Mouse (Mus musculus) ES-E14 (cell line): ENCODE data around the gene Gm6588.

Experiments
- MAFK ChIP-seq: IDR thresholded peaks from 2 replicates; pipeline ENCODE4 v1.6.1; 2014; ENCODE audit warnings: mild to moderate bottlenecking, low read depth, low read length, inconsistent platforms; ENCODE audit not compliant: insufficient read depth
- ZC3H11A ChIP-seq: IDR thresholded peaks from 2 replicates; pipeline ENCODE4 v1.6.1; 2012; ENCODE audit warnings: low read depth, mild to moderate bottlenecking, inconsistent platforms, low read length, borderline replicate concordance

- TF ChIP-seq ZC3H11A = no peak
- TF ChIP-seq MAFK = no peak
These were observed 18.0 kb upstream of the Gm6588 start for GRCm38 (mm10) chr5:112431120-112431775.
